Mouse (Mus musculus) megakaryocyte, adult 5-6 weeks (primary cell): Measurements from ENCODE around the gene Ctla4. TPM values are rescaled to one million over a fixed set of nuclear protein-coding genes. Genes with fewer than 3 reads are reported as not detected.
A peak's percentile ranks its signal among the peaks of the same experiment; 100 is the strongest.

Source experiments
- ATAC-seq: 2 replicates; pipeline ENCODE4 v1.8.0; 2016; ENCODE audit warnings: mild to moderate bottlenecking, inconsistent platforms; ENCODE audit not compliant: poor library complexity, severe bottlenecking
- total RNA-seq, 2 experiments: library from RNA; stranded (forward) in 1 of 2; stranded (reverse) in 1 of 2; fragments of 153-499, 151-499 nt in 1 of 2; fragments of 221-1000, 200-1000 nt in 1 of 2; gene quantifications; 2 replicates each; pipeline versions ENCODE4 v1.2.3 to v1.2.4; 2015 to 2017

Ctla4 gene
- total RNA-seq (2015) = 0.16 TPM in 1 of 2 replicates, not detected in the other
- total RNA-seq (2017) = 0.44 and 0.65 TPM in 2 replicates

DNA sequence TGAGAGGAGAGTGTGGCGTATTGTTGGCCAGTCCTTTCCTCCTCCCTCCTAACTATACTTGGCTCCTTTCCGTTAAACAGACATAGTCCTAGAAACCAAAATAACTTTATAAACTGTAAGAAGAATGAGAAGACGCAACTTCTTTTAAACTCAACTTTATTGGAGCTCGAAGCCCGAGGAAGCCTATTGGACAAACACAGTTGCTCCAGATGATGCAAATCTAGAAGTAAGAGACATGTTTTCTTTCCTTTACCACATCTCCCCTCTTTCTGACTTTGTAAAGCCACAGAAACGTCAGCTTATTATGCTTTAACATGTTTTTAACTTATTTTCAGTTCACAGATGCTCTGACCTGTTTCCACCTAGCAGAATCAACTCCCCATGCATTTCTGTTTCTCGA is at the start of gene Ctla4:
Ctla4 (plus strand) TSS at position 20 of the 400 bp plus-strand sequence.
- ATAC-seq = no peak

GRCm38 (mm10) chr1:60839161-60839560 is 47.6 kb upstream of the Ctla4 start:
- no peak for ATAC-seq

DNA sequence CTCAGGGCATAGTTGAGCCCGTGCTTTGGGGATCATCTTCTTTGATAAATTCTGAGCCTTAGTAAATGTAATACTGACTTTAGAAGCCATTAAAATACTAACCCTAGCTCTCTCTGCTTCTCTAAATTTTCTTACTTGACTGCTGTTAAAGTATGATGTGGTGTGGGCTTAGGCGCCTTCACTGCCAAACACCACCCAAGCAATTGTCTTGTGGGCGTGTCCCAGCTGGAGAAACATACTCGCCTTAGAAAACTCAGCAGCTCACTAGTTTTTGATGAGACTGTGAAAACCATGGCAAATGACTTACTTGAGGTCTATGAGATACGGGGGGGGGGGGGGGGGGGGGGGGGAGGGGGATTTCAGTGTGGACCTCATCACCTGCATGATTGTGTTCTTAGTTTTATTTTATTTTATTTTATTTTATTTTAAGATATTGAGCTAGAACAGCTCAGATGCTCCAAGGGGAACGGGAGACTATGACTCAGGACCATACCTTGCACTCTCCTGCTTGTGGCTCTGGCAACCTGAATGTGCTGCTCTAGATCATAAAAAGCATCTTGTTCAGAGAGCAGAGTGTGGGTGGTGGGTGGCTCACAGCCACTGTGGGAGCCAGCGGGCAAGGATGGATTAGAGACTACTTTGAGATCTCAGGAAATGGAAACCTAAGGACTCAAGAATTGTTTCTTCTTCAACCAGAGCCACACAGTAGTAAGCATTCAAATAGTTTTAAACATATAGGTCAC is 41.3 kb upstream of the Ctla4 start:
- no peak for ATAC-seq

DNA sequence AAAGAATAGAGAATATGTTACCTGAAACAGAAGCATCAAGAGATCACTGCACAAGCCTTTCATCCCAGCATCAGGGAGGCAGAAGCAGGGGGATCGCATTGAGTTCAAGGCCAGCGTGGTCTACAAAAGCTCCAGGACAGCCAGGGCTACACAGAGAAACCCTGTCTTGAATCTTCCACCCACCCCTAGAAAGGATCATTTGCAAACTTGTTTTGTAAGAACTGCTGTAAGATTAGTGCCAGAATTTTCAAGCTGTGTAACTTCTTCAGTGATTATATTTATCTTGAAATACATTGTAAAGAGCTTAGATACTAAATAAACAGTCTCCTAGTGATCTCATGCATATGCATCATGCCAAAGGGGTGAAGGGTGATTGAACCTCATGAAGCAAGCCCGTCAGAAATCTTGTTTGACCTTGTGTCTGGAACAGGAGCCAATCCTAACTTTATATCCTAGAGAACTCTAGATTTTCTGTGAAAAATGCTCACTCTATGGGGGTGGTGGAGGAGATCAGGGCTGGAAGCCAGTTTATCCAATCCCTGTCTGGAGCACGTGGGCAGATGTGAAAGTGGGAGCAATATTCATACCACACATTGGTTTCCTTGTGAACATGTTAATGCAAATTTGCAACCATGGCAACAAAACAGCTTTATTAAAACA is 40.1 kb upstream of the Ctla4 start:
- no peak for ATAC-seq

- no peak for ATAC-seq
These were observed 37.7 kb upstream of the Ctla4 start for GRCm38 (mm10) chr1:60849112-60849511.

DNA sequence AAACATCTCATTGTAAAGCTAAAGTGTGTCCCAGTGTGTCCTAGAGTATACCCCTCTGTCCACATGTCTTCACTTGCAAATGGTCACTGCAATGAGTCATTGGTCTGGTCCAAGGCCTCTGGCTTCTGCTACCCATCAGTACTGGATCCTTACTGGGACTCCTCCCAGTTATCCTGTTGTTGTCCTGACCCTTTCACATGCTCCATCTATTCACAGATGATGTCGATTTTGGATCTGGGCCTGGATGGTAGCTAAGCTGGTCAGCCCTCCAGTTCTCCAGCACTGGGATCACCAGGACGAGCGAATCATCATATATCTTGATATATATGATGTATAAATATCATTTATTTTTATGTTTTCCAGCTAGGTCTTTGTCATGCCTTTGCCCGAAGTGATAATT is 37.0 kb upstream of the Ctla4 start:
- no peak for ATAC-seq

- ATAC-seq = no peak
These were observed 35.6 kb upstream of the Ctla4 start for GRCm38 (mm10) chr1:60851041-60851781.

DNA sequence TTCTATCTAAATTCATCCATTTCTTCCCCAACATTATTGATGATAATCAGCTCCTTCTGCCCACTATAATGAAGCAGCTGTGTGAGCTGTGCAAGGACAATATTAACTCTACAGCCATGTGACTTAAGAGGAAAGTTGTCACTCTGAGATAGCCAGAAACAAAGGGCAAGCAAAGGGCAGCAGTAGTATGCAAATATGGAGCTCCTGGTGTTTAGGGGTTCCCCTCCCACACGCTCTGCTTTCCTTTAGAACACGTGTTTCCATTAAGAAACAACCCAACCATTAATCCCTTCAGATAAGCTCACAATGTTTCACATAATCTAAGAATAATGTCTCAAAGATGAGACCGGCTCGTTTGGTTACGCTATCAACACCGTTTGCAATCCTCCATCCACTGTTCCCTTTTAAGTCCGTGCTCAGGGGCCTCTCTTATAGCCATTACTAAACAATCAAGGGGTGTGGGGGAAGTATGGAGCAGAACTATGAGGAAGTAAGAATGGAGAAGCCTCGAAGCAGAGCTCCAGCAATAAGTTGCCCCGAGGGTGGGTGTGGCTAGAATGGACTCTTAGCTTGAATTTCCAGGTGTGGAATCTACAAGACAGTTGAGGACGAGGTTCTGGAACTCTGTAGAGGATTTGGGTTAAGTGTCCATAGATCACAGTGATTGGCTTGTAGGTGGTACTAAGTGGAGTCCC is 34.6 kb upstream of the Ctla4 start:
- peak; percentile 99 for ATAC-seq

DNA sequence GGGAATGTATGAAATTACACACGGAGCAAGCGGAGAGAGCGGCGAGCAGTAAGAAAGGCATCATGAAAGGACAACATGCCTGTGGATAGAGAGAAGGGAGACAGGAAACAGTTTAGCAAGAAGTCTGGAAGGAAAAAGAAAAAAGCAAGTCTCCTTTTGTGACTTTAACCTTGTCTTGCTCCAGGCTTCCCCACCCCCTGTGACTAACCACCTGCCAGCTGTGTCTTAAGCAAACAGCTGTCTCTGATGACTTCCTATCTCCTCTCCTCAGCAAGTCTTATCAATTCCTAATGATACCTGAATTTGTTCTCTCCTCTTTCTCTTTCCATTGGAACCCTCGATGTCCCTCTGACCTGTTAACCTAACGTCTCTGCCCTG is 34.0 kb upstream of the Ctla4 start:
- no peak for ATAC-seq

DNA sequence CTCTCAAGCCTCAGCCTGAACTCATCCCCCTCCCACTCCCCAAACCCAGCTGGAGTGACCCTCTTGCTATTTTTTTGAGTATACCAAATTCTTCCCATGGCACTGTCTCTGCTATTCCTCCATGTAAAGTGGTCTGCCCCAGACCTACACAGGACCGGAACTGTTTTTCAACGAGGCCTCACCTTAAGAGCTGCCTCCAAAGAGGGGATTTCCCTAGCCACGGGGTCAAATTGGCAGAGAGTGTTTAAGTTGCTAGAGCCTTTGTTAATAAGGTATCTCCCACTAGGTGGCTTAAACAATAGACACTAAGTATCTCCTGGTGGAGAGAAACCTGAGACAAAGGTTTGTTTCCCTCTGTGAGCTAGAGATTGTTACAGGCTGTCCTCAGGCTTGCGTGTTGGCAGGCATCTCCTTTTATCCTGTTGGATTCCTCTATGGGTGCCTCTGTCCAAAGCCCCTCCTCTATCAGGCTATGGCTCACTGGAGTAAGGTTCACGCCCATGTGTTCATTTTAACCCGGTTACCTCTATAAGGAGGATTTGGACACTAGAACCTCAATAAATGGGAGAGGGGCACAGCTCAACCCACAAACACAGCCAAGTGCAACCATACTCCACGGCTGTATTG is 33.4 kb upstream of the Ctla4 start:
- no peak for ATAC-seq

GRCm38 (mm10) chr1:60853991-60854390 is 32.8 kb upstream of the Ctla4 start:
- no peak for ATAC-seq

GRCm38 (mm10) chr1:60857351-60858220 is 29.2 kb upstream of the Ctla4 start:
- peak; percentile 79 for ATAC-seq

DNA sequence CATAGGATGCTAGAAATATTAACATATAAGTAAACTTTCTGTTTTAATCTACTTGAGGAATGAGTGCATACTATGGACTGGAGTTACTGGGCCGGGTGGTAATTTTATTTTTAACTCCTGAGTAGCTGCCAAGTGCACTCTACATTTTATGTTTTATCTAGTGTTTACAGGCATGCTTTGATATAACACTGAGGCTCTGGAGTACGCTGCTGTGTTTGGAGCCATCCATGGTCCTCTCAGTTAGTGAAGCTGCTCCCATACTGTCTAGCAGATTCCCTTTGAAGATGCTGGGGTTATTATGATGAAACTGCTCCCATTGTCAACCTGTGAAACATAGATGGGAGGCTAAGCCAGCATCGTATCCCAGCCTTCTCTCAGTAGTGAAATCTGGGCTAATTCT is 27.6 kb upstream of the Ctla4 start:
- no peak for ATAC-seq

GRCm38 (mm10) chr1:60859842-60860241 is 27.0 kb upstream of the Ctla4 start:
- no peak for ATAC-seq

- ATAC-seq = peak; percentile 65
These were observed 26.3 kb upstream of the Ctla4 start for GRCm38 (mm10) chr1:60860357-60860946.

GRCm38 (mm10) chr1:60860955-60861354 is 25.8 kb upstream of the Ctla4 start:
- ATAC-seq = no peak

GRCm38 (mm10) chr1:60861431-60861830 is 25.4 kb upstream of the Ctla4 start:
- no peak for ATAC-seq

GRCm38 (mm10) chr1:60862510-60862909 is 24.3 kb upstream of the Ctla4 start:
- ATAC-seq = no peak

- ATAC-seq = no peak
These were observed 23.8 kb upstream of the Ctla4 start for GRCm38 (mm10) chr1:60862951-60863461.
